14 mouse cellular contexts compared by ENCODE assay signal in the genomic region with DNA sequence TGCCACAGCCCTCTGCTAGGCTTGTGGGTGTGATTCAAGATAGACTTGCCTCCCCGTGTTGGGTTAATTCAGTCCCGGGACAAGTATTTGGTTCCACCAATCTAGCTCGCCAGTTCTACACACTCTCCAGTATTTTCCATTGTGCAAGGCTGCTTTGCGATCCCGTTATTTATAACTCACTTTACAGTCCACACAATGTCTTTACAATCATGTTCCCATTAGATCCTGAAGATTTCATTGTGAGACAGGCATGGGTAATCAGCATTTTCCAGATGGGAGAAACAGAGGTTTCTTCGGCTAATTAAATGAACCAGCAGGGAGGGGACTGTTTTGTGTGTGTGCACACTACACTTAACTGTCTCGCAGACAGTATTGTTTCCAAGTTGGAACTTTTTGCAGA.
DNase-seq lines count a peak whose midpoint lies in the region; ATAC-seq and TF ChIP-seq lines count a peak whose summit lies in the region.
"Had no signal": no experiment of that assay in that cellular context is flagged by ENCODE, and none has a peak within 500 bp of the region (broad histone marks: within the 10 kb centered on the region; RNA-seq: fewer than 3 reads in every experiment).

No protein-coding gene starts in this region.

- H3K36me3 ChIP-seq in heart, adult 2 months (ENCODE audit: control insufficient read depth, insufficient read depth, low read length) = peaks cover 13% of the 10 kb centered on the region
- H3K36me3 ChIP-seq in lung, postnatal 0 days (ENCODE audit: insufficient read depth, low read length) = no peaks in the 10 kb centered on the region
- H3K36me3 ChIP-seq in embryonic facial prominence, embryonic 15.5 days = peaks cover 13% of the 10 kb centered on the region
- H3K36me3 ChIP-seq in limb, embryonic 15.5 days = peaks cover 16% of the 10 kb centered on the region; the same call in 1 of the 2 replicates
- peaks cover 3% of the 10 kb centered on the region; the same call in 1 of the 2 replicates for H3K36me3 ChIP-seq in midbrain, embryonic 13.5 days

- no peaks in the 10 kb centered on the region for H3K9me3 ChIP-seq in lung, postnatal 0 days (ENCODE audit: low read length)
- H3K9me3 ChIP-seq in embryonic facial prominence, embryonic 15.5 days (replicated peaks) = no peaks in the 10 kb centered on the region
- no peaks in the 10 kb centered on the region for H3K9me3 ChIP-seq in limb, embryonic 15.5 days
- no peaks in the 10 kb centered on the region for H3K9me3 ChIP-seq in midbrain, embryonic 13.5 days
- H3K9me3 ChIP-seq: liver, embryonic 12.5 days had no signal

- peak in 1 of 2 experiments; percentile 7 for DNase-seq in heart, adult 2 months
- DNase-seq in heart, postnatal 25 days (ENCODE audit: low spot score) = no peak
- DNase-seq in lung, postnatal 0 days (ENCODE audit: low spot score) = peak; percentile 48
- DNase-seq in lung, postnatal 4 days = no peak
- DNase-seq in urinary bladder, adult 2 months (ENCODE audit: low spot score) = no peak
- DNase-seq: adrenal gland, adult 2 months; lung, postnatal 14 days; thymus, adult 2 months had no signal

- H3K4me2 ChIP-seq in lung, postnatal 0 days (replicated peaks; ENCODE audit: low read depth, low read length) = no peak overlapping the region
- H3K4me2 ChIP-seq in embryonic facial prominence, embryonic 15.5 days (replicated peaks) = no peak overlapping the region
- no peak overlapping the region for H3K4me2 ChIP-seq in limb, embryonic 15.5 days
- H3K4me2 ChIP-seq in midbrain, embryonic 13.5 days (replicated peaks) = no peak overlapping the region
- H3K4me2 ChIP-seq: liver, embryonic 12.5 days had no signal

- peak overlapping the region; percentile 34 for H3K27ac ChIP-seq in heart, adult 2 months
- H3K27ac ChIP-seq in lung, postnatal 0 days (ENCODE audit: low read length) = no peak overlapping the region
- peak overlapping the region; percentile 92 for H3K27ac ChIP-seq in embryonic facial prominence, embryonic 15.5 days (replicated peaks)
- H3K27ac ChIP-seq in limb, embryonic 15.5 days = peak overlapping the region; percentile 90; the same call in 1 of the 2 replicates
- no peak overlapping the region for H3K27ac ChIP-seq in midbrain, embryonic 13.5 days
- H3K27ac ChIP-seq: kidney, postnatal 0 days had no signal

- peaks cover 39% of the 10 kb centered on the region for H3K4me1 ChIP-seq in heart, adult 2 months (ENCODE audit: control insufficient read depth, insufficient read depth, low read length)
- H3K4me1 ChIP-seq in lung, postnatal 0 days (ENCODE audit: insufficient read depth, low read depth, low read length) = peaks cover 6% of the 10 kb centered on the region; the same call in 1 of the 2 replicates
- H3K4me1 ChIP-seq in embryonic facial prominence, embryonic 15.5 days = peaks cover 45% of the 10 kb centered on the region
- H3K4me1 ChIP-seq in limb, embryonic 15.5 days = peaks cover 54% of the 10 kb centered on the region
- H3K4me1 ChIP-seq in midbrain, embryonic 13.5 days (replicated peaks) = peaks cover 16% of the 10 kb centered on the region

- H3K27me3 ChIP-seq in heart, adult 2 months (ENCODE audit: control insufficient read depth, insufficient read depth, low read length) = no peaks in the 10 kb centered on the region
- no peaks in the 10 kb centered on the region for H3K27me3 ChIP-seq in lung, postnatal 0 days (replicated peaks; ENCODE audit: insufficient read depth, low read length)
- H3K27me3 ChIP-seq in embryonic facial prominence, embryonic 15.5 days = no peaks in the 10 kb centered on the region
- no peaks in the 10 kb centered on the region for H3K27me3 ChIP-seq in limb, embryonic 15.5 days
- H3K27me3 ChIP-seq in midbrain, embryonic 13.5 days = no peaks in the 10 kb centered on the region
- H3K27me3 ChIP-seq: CH12.LX; liver, embryonic 12.5 days had no signal

- no peak overlapping the region for H3K4me3 ChIP-seq in heart, adult 2 months
- no peak overlapping the region for H3K4me3 ChIP-seq in lung, postnatal 0 days (ENCODE audit: low read depth, low read length)
- H3K4me3 ChIP-seq in embryonic facial prominence, embryonic 15.5 days (replicated peaks) = no peak overlapping the region
- no peak overlapping the region for H3K4me3 ChIP-seq in limb, embryonic 15.5 days
- no peak overlapping the region for H3K4me3 ChIP-seq in midbrain, embryonic 13.5 days (replicated peaks)
- H3K4me3 ChIP-seq: liver, embryonic 12.5 days had no signal

- no peak for TF ChIP-seq CTCF in heart, adult 2 months (IDR thresholded peaks at IDR 0.05)
- no peak for TF ChIP-seq CTCF in lung, postnatal 0 days (IDR thresholded peaks at IDR 0.05)

- H3K9ac ChIP-seq in heart, adult 2 months (ENCODE audit: low read depth, low read length) = no peak overlapping the region
- H3K9ac ChIP-seq in lung, postnatal 0 days (replicated peaks; ENCODE audit: low read depth) = no peak overlapping the region
- no peak overlapping the region for H3K9ac ChIP-seq in embryonic facial prominence, embryonic 15.5 days
- no peak overlapping the region for H3K9ac ChIP-seq in limb, embryonic 15.5 days
- H3K9ac ChIP-seq in midbrain, embryonic 13.5 days (replicated peaks) = no peak overlapping the region
- H3K9ac ChIP-seq: liver, embryonic 12.5 days had no signal

- TF ChIP-seq POLR2A in heart, adult 2 months (IDR thresholded peaks at IDR 0.05; ENCODE audit: insufficient read depth, low read depth, low read length) = no peak

- intact Hi-C loops in heart, adult 2 months (cut with DNase I) = loop anchor here (2.0 kb wide), 2 partner anchors 17 to 73 kb away; no protein-coding TSS in a partner anchor
- intact Hi-C loops in heart, postnatal 25 days (cut with DNase I) = no loop called here

- H3K79me2 ChIP-seq in heart, adult 2 months (replicated peaks; ENCODE audit: control insufficient read depth, insufficient read depth, low read length) = no peaks in the 10 kb centered on the region

- TF ChIP-seq EP300 in heart, adult 2 months (IDR thresholded peaks at IDR 0.05; ENCODE audit: insufficient read depth, low read depth, low read length) = no peak
- no peak for TF ChIP-seq EP300 in lung, postnatal 0 days (IDR thresholded peaks at IDR 0.05)

- no peak for ATAC-seq in lung, postnatal 0 days
- ATAC-seq in embryonic facial prominence, embryonic 15.5 days (ENCODE audit: insufficient number of reproducible peaks, low FRiP score, low TSS enrichment, low read depth) = 0 out of 2 replicates have a peak, but pooled peaks have one; percentile 17
- no peak for ATAC-seq in limb, embryonic 15.5 days (ENCODE audit: insufficient number of reproducible peaks, low FRiP score, low TSS enrichment, low read depth)
- ATAC-seq in midbrain, embryonic 13.5 days = no peak
- ATAC-seq: liver, embryonic 12.5 days had no signal

- 26% methylated on average over 7 of the region's 7 CpGs for WGBS in heart, adult 2 months
- 56% methylated on average over 7 of the region's 7 CpGs for WGBS in lung, postnatal 0 days
- WGBS in embryonic facial prominence, embryonic 15.5 days = 28% methylated on average over 7 of the region's 7 CpGs
- 31% methylated on average over 7 of the region's 7 CpGs for WGBS in limb, embryonic 15.5 days
- 50% methylated on average over 7 of the region's 7 CpGs for WGBS in midbrain, embryonic 13.5 days

Comparison
In these comparisons a context has a peak if more than half of its experiments do, and no peak if none do; other contexts are left out.
1. H3K27ac ChIP-seq: peak in heart, adult 2 months (single experiment), embryonic facial prominence, embryonic 15.5 days (single experiment) and limb, embryonic 15.5 days (single experiment); none in lung, postnatal 0 days (single experiment) and midbrain, embryonic 13.5 days (single experiment).